Mouse (Mus musculus) heart, postnatal 0 days (tissue): ENCODE data around the gene Khsrp. TPM values are rescaled to one million over a fixed set of nuclear protein-coding genes. Genes with fewer than 3 reads are reported as not detected.

Experiments
- ATAC-seq: fragments of 200-750 bp; cut with Nextera tagmentation; 2 replicates; pipeline ENCODE4 v1.8.0; 2017; ENCODE audit warnings: low read depth, moderate number of reproducible peaks, moderate library complexity; ENCODE audit not compliant: insufficient read depth
- DNase-seq: peaks from one replicate; pipeline ENCODE4 v3.0.0-alpha.2; 2016; ENCODE audit warnings: low spot score
- H3K27ac ChIP-seq: fragments of 300-500 bp; sonication (generic); 2 replicates; pipeline ENCODE4 v1.5.1; 2014; ENCODE audit warnings: low read depth, mild to moderate bottlenecking
- H3K27me3 ChIP-seq: fragments of 300-500 bp; sonication (generic); 2 replicates; pipeline ENCODE4 v1.6.1; 2014; ENCODE audit warnings: low read length, mixed read lengths; ENCODE audit not compliant: control insufficient read depth, insufficient read depth
- H3K36me3 ChIP-seq: fragments of 300-500 bp; sonication (generic); replicated peaks from 2 replicates; pipeline ENCODE4 v1.6.1; 2014; ENCODE audit warnings: low read length, mixed read lengths; ENCODE audit not compliant: control insufficient read depth, insufficient read depth
- H3K4me1 ChIP-seq: fragments of 300-500 bp; sonication (generic); 2 replicates; pipeline ENCODE4 v1.6.1; 2014; ENCODE audit warnings: antibody characterized with exemption; ENCODE audit not compliant: control insufficient read depth, insufficient read depth
- H3K4me2 ChIP-seq: fragments of 300-500 bp; sonication (generic); 2 replicates; pipeline ENCODE4 v1.6.1; 2014; ENCODE audit warnings: low read depth, mild to moderate bottlenecking, low read length, moderate library complexity
- H3K4me3 ChIP-seq: fragments of 300-500 bp; sonication (generic); 2 replicates; pipeline ENCODE4 v1.5.1; 2014; ENCODE audit warnings: low read depth, low read length
- H3K9ac ChIP-seq: fragments of 300-500 bp; sonication (generic); replicated peaks from 2 replicates; pipeline ENCODE4 v1.6.1; 2014; ENCODE audit warnings: low read depth, low read length, mixed read lengths
- H3K9me3 ChIP-seq: fragments of 300-500 bp; sonication (generic); replicated peaks from 2 replicates; pipeline ENCODE4 v1.6.1; 2016; ENCODE audit warnings: low read length; ENCODE audit not compliant: control insufficient read depth
- CTCF ChIP-seq: IDR thresholded peaks from 2 replicates; pipeline ENCODE4 v1.5.1; 2016; ENCODE audit warnings: antibody characterized with exemption, control low read depth, low read depth
- EP300 ChIP-seq: IDR thresholded peaks from 2 replicates; pipeline ENCODE4 v1.6.1; 2016; ENCODE audit warnings: antibody characterized with exemption, low read depth
- WGBS: fragments of 180-500 bp; shearing (Covaris S2); extraction: QIAGEN DNeasy Blood & Tissue Kit; methylation state at CpG from one replicate; pipeline ENCODE4 v1.1.7; 2014; 5-methylcytosine and 5-hydroxymethylcytosine counted together
- polyA plus RNA-seq: library from polyadenylated mRNA; unstranded; fragments of >200 nt; fragmentation: Nextera tagmentation; extraction: Ambion mirVana; gene quantifications from 2 replicates; pipeline ENCODE4 v1.2.1, GENCODE M21; 2015
- total RNA-seq: library from RNA; depleted of rRNA; stranded (reverse); fragments of >200 nt; gene quantifications from 2 replicates; pipeline ENCODE4 v1.2.3, GENCODE M21; 2014; ENCODE audit warnings: low replicate concordance

The Khsrp gene
- total and polyA plus RNA-seq, 2 experiments from 2014 or later = 18.2 to 40.7 TPM

DNA sequence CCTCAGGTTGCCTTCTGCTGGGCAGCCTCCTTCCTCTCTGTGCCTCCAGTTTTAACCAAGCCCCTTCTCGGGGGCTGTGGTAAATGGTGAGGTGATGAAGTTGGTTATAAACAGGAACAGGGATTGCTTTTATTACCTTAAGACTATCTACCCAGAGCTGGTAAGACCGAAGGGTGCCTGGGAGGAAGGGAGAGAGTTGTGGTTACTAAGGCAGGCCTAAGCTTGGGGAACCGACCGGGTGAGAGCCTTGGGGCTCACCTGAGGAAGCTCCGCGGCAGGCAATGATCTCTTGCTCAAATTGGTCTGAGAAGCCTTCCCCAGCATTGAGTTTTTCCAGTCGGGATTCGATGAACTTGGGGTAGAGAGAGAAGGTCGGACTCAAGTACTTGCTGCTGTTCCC is 39.0 kb upstream of the Khsrp start:
- no peak for DNase-seq
- TF ChIP-seq EP300 (no peak), CTCF (no peak)
- Histone ChIP-seq H3K9me3 (no peaks in the 10 kb centered on the region), H3K9ac (no peak overlapping the region), H3K36me3 (no peaks in the 10 kb centered on the region), H3K4me2 (no peak overlapping the region), H3K27ac (no peak overlapping the region), H3K4me1 (no peaks in the 10 kb centered on the region), H3K4me3 (no peak overlapping the region), H3K27me3 (0 out of 2 replicates have a peak, but pooled peaks cover 16% of the 10 kb centered on the region)
- whole genome bisulfite sequencing = 22% methylated on average over 9 of the region's 9 CpGs
- no peak for ATAC-seq

DNA sequence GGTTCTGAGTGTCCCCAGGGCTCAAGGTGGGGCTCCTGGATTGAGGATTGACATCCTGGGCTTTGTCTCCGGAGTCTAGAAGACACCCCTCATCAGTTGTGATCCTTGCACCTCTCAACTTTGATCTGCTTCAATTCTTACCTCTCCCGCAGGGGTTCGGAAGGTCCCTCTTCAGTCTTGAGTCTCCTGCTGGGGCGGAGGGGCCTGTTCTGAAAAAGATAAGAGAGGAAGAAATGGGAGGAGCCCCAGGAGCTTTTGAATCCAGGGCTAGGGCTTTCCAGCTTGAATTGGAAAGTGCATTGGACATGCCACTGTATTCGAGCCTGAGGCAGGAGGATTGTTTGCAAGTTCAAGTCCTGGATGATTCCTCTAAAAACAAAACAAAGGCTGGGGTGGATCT is 35.6 kb upstream of the Khsrp start:
- peaks cover 6% of the 10 kb centered on the region for H3K4me1 ChIP-seq
- no peaks in the 10 kb centered on the region for H3K36me3 ChIP-seq
- DNase-seq (no peak), ATAC-seq (no peak)
- H3K4me3 ChIP-seq = no peak overlapping the region
- H3K27me3 ChIP-seq = peaks cover 33% of the 10 kb centered on the region
- no peaks in the 10 kb centered on the region for H3K9me3 ChIP-seq
- no peak overlapping the region for H3K4me2 ChIP-seq
- WGBS = 42% methylated on average over 5 of the region's 5 CpGs
- no peak overlapping the region for H3K27ac ChIP-seq
- TF ChIP-seq CTCF (no peak), EP300 (no peak)
- H3K9ac ChIP-seq = no peak overlapping the region

DNA sequence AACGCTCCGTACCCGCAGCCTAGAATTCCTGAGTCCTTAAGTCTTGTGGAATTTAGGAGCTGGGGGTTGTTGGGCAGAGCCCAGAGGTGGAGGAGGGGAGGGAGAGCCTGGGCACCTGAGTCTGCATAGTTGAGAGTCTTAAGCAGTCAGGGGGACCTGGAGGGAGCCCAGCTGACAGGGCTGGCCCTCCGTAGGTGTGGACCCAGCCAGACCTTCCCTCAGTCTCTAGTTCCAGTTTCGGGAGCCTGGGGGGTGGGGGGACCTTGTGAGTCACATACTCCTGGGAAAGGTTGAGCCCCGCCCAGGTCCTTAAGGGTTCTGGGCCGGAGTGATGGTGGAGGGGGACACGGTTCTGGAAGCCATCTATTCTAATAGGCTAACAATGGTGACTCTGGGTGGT is 31.7 kb upstream of the Khsrp start:
- ATAC-seq = no peak
- WGBS = 16% methylated on average over 8 of the region's 8 CpGs
- Histone ChIP-seq H3K9me3 (no peaks in the 10 kb centered on the region), H3K4me3 (no peak overlapping the region), H3K4me2 (no peak overlapping the region), H3K36me3 (no peaks in the 10 kb centered on the region), H3K27ac (no peak overlapping the region), H3K27me3 (peaks cover 35% of the 10 kb centered on the region), H3K4me1 (peaks cover 15% of the 10 kb centered on the region), H3K9ac (no peak overlapping the region)
- no peak for DNase-seq
- no peak for TF ChIP-seq CTCF
- no peak for TF ChIP-seq EP300

DNA sequence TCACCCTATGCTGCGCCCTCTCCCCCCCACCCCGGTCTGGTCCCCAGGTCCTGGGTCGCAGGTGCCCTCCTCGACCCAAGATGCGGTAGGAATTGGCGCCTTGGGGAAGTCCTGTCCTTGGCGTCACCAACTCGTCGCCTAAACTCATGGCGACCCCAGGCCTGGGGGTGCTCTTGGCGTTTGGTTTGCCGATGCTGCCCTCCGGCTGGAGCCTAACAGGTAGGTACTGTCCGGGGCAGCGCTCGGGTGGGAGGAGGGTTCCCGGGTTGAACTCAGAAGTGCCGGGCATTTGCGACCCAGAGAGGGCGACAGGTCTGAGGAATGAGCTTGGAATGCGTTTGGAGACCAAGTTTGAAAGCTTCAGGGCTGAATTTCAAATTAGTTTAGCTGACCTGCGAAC is 31.2 kb upstream of the Khsrp start:
- ATAC-seq (no peak), DNase-seq (no peak)
- Histone ChIP-seq H3K9me3 (no peaks in the 10 kb centered on the region), H3K4me1 (peaks cover 18% of the 10 kb centered on the region), H3K27me3 (peaks cover 35% of the 10 kb centered on the region), H3K36me3 (no peaks in the 10 kb centered on the region; the same call in 1 of the 2 replicates), H3K9ac (no peak overlapping the region), H3K27ac (no peak overlapping the region), H3K4me2 (peak overlapping the region; percentile 59), H3K4me3 (peak overlapping the region; percentile 31)
- TF ChIP-seq EP300 (no peak), CTCF (no peak)
- 2% methylated on average over 22 of the region's 22 CpGs for WGBS

DNA sequence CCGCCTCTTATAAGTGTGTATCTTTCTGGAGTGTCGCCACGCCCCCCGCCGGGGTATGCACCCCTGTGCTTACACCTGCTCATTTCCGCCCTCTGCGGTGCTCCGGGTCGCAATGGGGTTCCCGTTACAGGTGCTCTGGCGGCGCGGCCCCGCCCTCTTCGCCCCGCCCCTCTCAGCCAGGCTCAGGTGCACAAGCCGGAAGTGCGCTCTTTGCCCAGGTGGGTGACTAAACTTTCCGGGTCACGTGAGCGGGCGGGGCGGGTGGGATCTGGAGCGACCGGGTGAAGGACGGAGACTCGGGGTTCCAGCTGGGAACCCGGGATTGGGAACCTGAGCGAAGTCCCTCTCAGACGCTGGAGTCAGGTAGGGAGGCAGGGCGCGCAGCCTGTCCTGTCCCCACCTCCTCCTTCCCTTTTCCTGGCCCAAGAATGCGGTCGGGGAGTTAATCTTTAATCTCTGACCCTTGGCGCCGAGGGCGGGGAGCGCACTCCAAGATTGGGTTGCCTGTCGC is 30.7 kb upstream of the Khsrp start:
- H3K27ac ChIP-seq = no peak overlapping the region

DNA sequence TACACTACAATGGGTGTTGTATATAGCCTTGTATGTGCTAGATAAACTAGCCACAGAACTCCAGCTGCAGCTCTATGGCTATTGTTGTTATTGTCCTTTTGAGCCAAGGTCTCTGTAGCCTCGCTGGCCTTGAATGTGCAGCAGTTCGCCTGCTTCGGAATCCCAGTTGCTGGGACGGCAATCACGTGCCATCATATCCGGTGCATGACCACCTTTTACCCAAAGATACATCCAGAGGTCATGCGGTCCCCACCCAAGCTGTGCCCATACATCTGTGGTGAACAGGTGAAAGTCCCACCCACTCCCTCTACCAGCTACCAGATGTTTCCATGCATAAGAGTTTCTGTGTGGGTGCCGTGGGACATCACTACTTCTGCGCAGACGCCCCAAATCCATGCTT is 29.7 kb upstream of the Khsrp start:
- ATAC-seq (no peak), DNase-seq (no peak)
- H3K36me3 ChIP-seq = no peaks in the 10 kb centered on the region; the same call in none of the 2 replicates
- no peaks in the 10 kb centered on the region for H3K9me3 ChIP-seq
- no peak overlapping the region for H3K4me3 ChIP-seq
- peaks cover 18% of the 10 kb centered on the region for H3K4me1 ChIP-seq
- no peak overlapping the region for H3K9ac ChIP-seq
- WGBS = 45% methylated on average over 10 of the region's 10 CpGs
- H3K4me2 ChIP-seq = peak overlapping the region; percentile 87; the same call in 1 of the 2 replicates
- peaks cover 29% of the 10 kb centered on the region for H3K27me3 ChIP-seq
- H3K27ac ChIP-seq = no peak overlapping the region
- TF ChIP-seq CTCF = no peak
- no peak for TF ChIP-seq EP300

More for the DNA sequence above, 30.7 kb upstream of the Khsrp start:
- 1% methylated on average over 38 of the region's 39 CpGs for WGBS
- TF ChIP-seq EP300 (no peak), CTCF (no peak)
- Histone ChIP-seq H3K4me1 (peaks cover 18% of the 10 kb centered on the region), H3K4me3 (peak overlapping the region; percentile 31), H3K4me2 (peak overlapping the region; percentile 59), H3K27me3 (peaks cover 35% of the 10 kb centered on the region), H3K36me3 (no peaks in the 10 kb centered on the region; the same call in 1 of the 2 replicates), H3K9me3 (no peaks in the 10 kb centered on the region), H3K9ac (no peak overlapping the region)
- ATAC-seq = no peak
- DNase-seq = no peak
